Mouse (Mus musculus): ENCODE results near the gene Haghl.

Haghl gene

DNA sequence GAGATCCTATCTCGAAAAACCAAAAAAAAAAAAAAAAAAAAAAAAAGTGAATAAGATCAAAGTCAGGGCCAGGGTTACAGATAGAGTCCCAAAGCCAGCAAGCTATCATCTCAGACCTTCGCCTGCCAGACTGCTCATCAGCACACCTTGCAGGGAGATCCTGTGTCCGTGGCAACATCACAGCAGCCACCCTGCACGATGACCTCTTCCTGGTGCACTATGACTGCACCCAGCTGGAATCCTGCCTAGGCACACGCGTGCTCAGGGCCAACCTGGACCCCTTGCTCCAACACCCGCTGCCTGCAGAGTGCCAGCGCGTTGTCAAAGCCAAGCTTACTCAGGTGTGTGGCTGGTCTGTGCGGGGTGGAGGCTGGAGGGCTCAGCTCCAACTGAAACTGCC is 41.2 kb downstream of the Haghl start:
- no peak for TF ChIP-seq GATA4 (IDR thresholded peaks at IDR 0.05; ENCODE audit: insufficient replicate concordance, low read length)

- no peak for TF ChIP-seq GATA4 (IDR thresholded peaks at IDR 0.05; ENCODE audit: insufficient replicate concordance, low read length)
Measured at GRCm38 (mm10) chr17:25743831-25744230, 41.6 kb downstream of the Haghl start.

DNA sequence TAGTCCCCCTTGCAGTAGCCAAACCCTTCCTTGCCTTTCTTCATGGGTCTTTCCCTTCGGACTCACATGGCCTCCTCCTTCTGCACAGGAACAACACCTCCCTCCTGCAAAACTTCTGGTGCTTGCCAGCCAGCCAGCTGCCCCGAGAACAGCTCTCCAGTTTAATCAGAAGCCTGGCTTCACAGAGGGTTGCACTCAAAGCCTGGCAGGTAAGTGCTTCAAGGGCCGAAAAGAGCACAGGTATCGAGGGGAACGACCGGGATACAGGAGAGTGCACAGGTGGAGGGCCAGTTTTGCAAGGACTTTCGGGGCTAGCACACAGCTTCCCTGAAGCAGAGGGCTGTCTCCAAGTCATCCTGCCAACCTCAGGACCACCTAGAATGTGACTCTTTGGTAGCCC is 46.6 kb downstream of the Haghl start:
- TF ChIP-seq GATA4 (IDR thresholded peaks at IDR 0.05; ENCODE audit: insufficient replicate concordance, low read length) = no peak

DNA sequence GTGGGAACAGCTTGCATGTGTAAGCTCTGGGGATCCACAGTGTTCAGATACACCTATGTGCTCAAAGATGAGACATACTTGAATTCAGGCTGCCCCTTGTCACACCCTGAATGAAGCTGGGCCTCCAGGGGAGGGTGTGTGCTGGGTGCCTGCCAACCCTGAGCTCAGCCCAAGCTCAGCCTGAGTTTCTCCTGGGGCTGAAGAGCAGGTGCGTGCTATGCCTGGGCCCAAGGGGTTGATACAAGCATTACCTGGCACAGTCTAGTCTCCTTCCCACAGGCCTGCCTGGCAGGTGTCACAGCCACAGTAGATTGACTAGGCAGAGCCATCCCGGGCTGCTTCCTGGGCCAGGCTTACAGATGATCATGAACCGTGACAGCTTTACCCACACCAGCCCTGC is 49.7 kb downstream of the Haghl start, which contains the start of gene Mslnl:
Mslnl (plus strand) TSS at position 298 of the 400 bp plus-strand sequence.
- no peak for TF ChIP-seq GATA4 (IDR thresholded peaks at IDR 0.05; ENCODE audit: insufficient replicate concordance, low read length)

DNA sequence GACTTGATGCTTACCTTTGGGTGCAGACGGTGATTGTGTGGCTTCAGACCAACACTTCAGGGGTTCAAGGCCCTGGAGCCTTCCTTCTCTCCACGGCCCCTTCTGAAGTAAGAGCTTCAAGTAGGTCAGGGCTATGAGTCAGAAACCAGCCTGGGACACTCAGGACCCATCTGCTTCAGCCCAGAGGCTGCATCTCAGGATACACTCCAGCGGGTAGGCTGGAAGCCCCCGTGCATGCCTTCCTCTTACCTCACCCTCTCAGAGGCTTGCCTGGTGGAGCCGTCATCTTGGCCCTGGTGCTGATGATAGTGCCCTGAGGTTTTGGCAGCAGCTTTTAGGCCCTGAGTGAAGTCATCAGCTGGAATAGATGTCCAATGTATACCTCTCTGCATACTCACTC is 50.2 kb downstream of the Haghl start:
- no peak for TF ChIP-seq GATA4 (IDR thresholded peaks at IDR 0.05; ENCODE audit: insufficient replicate concordance, low read length)

DNA sequence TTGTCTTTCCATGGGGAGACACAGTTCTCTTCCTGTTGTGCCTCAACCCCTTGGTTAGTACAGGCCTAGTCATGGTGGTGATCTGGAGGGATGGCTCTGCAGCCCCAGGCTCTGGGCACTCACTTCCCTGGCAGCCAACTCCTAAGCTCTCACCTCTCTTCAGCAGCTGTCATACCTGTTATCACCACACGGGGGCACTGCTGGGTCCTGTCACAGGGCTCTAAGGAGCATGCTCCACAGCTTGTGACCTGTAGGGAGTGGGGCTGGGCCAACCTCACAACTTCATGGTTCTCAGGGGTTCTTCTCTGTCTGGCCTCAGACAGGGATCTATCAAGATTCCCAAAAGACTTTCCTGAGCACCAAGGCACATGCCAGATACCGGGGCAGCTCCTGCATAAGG is 53.4 kb downstream of the Haghl start:
- no peak for TF ChIP-seq GATA4 (IDR thresholded peaks at IDR 0.05; ENCODE audit: insufficient replicate concordance, low read length)

Measured in liver, adult (tissue).